Mouse (Mus musculus) erythroid progenitor cell, adult 5-6 weeks (primary cell): ENCODE measurements around the gene Ninl. TPM values are rescaled to one million over a fixed set of nuclear protein-coding genes. Genes with fewer than 3 reads are reported as not detected.
A peak's percentile ranks its signal among the peaks of the same experiment; 100 is the strongest.
"Not testable (repeated sequence)": the region's sequence is repeated elsewhere in the genome, so short reads cannot be mapped to it uniquely, and the experiment has no call there.

Experiments used
- ATAC-seq: replicated peaks from 2 replicates; pipeline ENCODE4 v1.8.0; 2016; ENCODE audit warnings: moderate number of reproducible peaks, mild to moderate bottlenecking, moderate TSS enrichment, inconsistent platforms; ENCODE audit not compliant: poor library complexity, low FRiP score, severe bottlenecking
- total RNA-seq, 2 experiments: library from RNA; stranded (forward) in 1 of 2; stranded (reverse) in 1 of 2; fragments of 150-400 nt in 1 of 2; fragments of 186-747, 209-891 nt in 1 of 2; gene quantifications; 2 replicates each; pipeline versions ENCODE4 v1.2.3 to v1.2.4; 2015 to 2017; ENCODE audit warnings: low replicate concordance in 2 of 2

Gene Ninl
- total RNA-seq, 2 experiments from 2014 or later = 28.5 to 65.6 TPM

GRCm38 (mm10) chr2:150914781-150915515 is 124.2 kb downstream of the Ninl start:
- no peak for ATAC-seq

DNA sequence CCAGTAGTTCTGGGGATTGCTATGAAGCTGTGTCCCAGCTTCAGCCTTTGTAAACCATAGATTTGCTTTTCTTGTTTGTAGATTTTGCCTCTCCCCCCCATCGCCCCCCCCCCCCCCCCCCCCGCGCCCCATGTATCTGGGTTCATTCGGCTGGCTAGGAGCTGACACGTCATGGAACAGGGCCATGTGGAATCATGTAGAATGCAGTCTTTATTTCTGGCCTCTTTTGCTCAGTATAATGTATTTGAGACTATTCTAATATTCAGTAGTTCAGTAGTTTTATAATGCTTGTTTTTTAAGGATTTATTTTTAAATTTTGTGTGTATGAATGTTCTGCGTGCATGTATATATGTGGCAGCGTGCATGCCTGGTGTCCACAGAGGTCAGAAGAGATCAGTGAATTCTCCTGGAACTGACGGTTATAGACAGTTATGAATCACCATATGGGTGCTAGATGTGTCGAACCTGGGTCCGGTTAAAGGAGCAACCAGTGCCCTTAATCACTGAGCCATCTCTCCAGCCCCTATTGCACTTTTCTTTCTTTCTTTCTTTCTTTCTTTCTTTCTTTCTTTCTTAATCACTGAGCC is 128.8 kb downstream of the Ninl start:
- ATAC-seq = no peak

- peak; percentile 96 for ATAC-seq
Observed at GRCm38 (mm10) chr2:150909429-150910039, 129.6 kb downstream of the Ninl start.

DNA sequence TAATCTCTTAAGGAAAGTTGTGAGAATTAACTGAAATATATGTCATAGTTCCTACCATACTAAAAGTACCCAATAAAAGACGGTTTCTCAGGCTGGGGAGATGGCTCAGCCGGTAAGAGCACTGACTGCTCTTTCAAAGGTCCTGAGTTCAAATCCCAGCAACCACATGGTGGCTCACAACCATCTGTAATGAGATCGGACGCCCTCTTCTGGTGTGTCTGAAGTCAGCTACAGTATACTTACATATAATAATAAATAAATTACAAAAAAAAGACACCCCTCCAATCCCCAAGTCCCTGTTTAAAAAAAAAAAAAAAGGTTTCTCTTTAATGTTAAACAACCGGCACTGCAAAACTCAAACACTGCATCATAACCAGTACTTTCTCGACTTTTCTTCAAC is 130.3 kb downstream of the Ninl start:
- ATAC-seq = not testable (repeated sequence)

DNA sequence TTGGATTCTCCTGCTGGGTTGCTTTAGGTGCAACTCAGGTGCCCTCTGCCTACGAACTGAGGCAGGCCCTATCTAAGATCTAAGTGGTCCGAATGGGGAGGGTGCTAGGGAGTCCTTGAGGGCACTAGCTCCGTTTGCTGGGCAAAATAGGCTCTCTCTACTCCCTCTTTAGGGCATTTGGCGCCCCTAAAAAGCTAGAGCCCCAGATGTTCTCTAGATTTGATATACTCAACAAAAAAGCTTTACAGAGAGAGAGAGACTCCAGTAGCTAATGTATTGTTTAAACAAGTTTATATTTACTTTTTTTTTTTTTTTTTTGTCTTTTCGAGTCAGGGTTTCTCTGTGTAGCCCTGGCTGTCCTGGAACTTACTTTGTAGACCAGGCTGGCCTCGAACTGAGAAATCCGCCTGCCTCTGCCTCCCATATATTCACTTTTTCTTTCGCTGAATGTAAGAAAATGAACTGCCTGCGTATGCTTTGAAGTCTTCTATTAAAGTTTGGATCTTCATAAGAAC is 134.2 kb downstream of the Ninl start, which contains the start of gene Gins1:
TSS of gene Gins1 (plus strand) at position 465 of the 515 bp plus-strand sequence.
- ATAC-seq = peak; percentile 64

GRCm38 (mm10) chr2:150904272-150904935 is 134.8 kb downstream of the Ninl start, which contains the start of gene Abhd12:
Gene Abhd12 (minus strand): TSS chr2:150904741.
- ATAC-seq = peak; percentile 96

DNA sequence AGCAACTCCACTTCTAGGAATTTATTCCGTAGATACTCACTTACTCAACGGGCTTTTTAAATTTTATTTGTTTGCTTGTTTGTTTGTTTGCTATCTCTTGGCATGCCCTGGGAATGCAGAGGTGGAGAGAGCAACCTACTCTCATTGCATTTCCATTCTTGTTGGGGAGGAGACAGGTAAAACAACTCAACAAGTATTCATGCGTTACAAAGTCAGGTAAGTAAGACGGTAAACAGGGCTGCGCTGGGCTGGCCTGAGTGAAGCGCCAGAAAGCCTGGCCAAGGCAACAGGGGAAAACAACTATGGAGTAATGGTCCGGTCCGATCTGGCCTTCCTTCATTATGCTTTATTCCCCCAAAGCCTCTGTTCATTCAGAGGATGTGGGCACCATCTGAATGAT is 136.8 kb downstream of the Ninl start:
- no peak for ATAC-seq

- ATAC-seq = no peak
Observed at GRCm38 (mm10) chr2:150900341-150900740, 138.8 kb downstream of the Ninl start.

- ATAC-seq = no peak
Observed at GRCm38 (mm10) chr2:150895691-150896252, 143.4 kb downstream of the Ninl start.

GRCm38 (mm10) chr2:150894617-150895267 is 144.4 kb downstream of the Ninl start:
- ATAC-seq = no peak

DNA sequence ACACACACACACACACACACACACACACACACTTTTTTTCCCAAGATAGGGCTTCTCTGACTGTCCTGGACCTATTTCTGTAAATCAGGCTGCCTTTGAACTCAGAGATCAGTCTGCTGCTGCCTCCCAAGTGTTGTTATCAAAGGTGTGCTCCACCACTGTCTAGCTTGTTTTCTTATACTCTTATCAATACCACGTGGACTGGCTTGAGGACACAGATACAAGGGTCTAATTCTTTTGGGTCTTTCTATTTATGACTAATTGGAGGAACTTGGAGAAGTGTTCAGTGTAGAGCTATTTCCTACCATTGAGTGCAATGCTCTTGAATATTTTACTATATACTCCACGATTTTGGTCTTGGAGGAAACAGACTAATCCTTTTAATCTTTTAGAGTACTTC is 151.8 kb downstream of the Ninl start:
- no peak for ATAC-seq

- no peak for ATAC-seq
Observed at GRCm38 (mm10) chr2:150886315-150886714, 152.9 kb downstream of the Ninl start.

DNA sequence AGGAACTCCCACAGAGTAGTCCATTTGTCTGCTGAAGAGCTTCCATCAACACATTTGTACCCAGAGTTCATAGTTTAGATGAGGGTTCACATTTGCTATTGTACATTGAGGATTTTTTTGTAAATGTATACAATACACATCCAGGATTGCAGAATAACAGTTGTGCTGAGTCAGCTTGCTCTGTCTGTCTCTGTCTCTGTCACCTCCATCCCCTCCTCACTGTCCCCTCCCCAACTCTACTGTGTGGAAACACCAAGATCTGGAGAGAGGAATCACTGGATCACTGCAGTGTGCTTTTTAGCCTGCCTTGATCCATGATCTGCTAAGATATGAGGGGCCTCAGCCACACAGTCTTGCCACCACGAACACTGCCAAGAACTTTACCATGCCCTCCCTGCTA is 153.4 kb downstream of the Ninl start:
- ATAC-seq = no peak

DNA sequence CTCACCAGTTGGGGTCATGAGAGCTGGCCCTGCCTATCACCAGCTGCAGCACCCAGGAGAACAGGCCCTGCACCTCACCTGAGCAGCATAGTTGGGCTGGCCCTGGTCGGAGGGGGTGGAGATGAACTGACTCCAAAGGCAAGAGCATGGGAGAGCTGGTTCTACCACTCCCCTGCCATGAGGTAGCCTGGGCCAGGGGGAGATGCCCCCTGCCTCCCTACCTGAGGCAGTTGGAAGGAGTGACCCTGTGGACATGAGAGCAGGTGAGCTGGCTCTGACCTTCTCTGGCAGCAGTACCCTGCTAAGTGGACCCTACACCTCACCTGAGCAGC is 154.4 kb downstream of the Ninl start:
- ATAC-seq = 0 out of 2 replicates have a peak, but pooled peaks have one; percentile 46

Other genes with a start within 250 kb of the Ninl start
- gene Abhd12, start 134.6 kb downstream of the Ninl start, total RNA-seq (2015; ENCODE audit: low replicate concordance) = 7.2 and 29.8 TPM in 2 replicates
- gene Abhd12, start 134.6 kb downstream of the Ninl start, total RNA-seq (2017; ENCODE audit: low replicate concordance) = 18.1 and 19.9 TPM in 2 replicates
- 29.8 and 64.2 TPM in 2 replicates for gene Gins1, start 134.0 kb downstream of the Ninl start, total RNA-seq (2015; ENCODE audit: low replicate concordance)
- gene Gins1, start 134.0 kb downstream of the Ninl start, total RNA-seq (2017; ENCODE audit: low replicate concordance) = 66.7 and 67.6 TPM in 2 replicates
- gene Nanp, start within 50 bp of the Ninl start, total RNA-seq (2015; ENCODE audit: low replicate concordance) = 51.6 and 59.8 TPM in 2 replicates
- 51.8 and 55.6 TPM in 2 replicates for gene Nanp, start within 50 bp of the Ninl start, total RNA-seq (2017; ENCODE audit: low replicate concordance)
- gene Gm14151, start 53.0 kb upstream of the Ninl start, total RNA-seq (2015; ENCODE audit: low replicate concordance) = not detected in 2 replicates
- not detected in 2 replicates for gene Gm14151, start 53.0 kb upstream of the Ninl start, total RNA-seq (2017; ENCODE audit: low replicate concordance)
- not detected in 2 replicates for gene Gm14147, start 58.9 kb upstream of the Ninl start, total RNA-seq (2015; ENCODE audit: low replicate concordance)
- not detected in 2 replicates for gene Gm14147, start 58.9 kb upstream of the Ninl start, total RNA-seq (2017; ENCODE audit: low replicate concordance)